Mouse (Mus musculus): ENCODE measurements around the gene Fam173a.

- TF ChIP-seq CTCF (IDR thresholded peaks at IDR 0.05; ENCODE audit: low read depth, low read length): no peak
- no peak for TF ChIP-seq GATA1 (IDR thresholded peaks at IDR 0.05; ENCODE audit: borderline replicate concordance, low read length)
- TF ChIP-seq TAL1 (conservative IDR thresholded peaks at IDR 0.05; ENCODE audit: low read depth, low read length): no peak
Observed at GRCm38 (mm10) chr17:25837076-25837410, 44.3 kb upstream of the Fam173a start, which contains the start of gene Rhbdl1.

Data from G1E (cell line).